Mouse (Mus musculus) bone marrow, adult 2 months (tissue): ENCODE measurements at regions not wholly inside any gene's neighbourhood (a gene's known extent, or its start where the extent isn't known, plus 50 kb on each side); places are given as distances from the start of the nearest gene placed in this dataset.

Source experiments
- CTCF ChIP-seq: fragments of 200-500 bp; IDR thresholded peaks from 2 replicates; pipeline ENCODE4 v1.5.1; 2011; ENCODE audit warnings: low read length, control low read depth; ENCODE audit not compliant: control insufficient read depth, insufficient read depth
- POLR2A ChIP-seq: fragments of 200-500 bp; IDR thresholded peaks from 2 replicates; pipeline ENCODE4 v1.6.1; 2011; ENCODE audit warnings: low read depth, mild to moderate bottlenecking, control low read depth, low read length, borderline replicate concordance; ENCODE audit not compliant: control insufficient read depth

DNA sequence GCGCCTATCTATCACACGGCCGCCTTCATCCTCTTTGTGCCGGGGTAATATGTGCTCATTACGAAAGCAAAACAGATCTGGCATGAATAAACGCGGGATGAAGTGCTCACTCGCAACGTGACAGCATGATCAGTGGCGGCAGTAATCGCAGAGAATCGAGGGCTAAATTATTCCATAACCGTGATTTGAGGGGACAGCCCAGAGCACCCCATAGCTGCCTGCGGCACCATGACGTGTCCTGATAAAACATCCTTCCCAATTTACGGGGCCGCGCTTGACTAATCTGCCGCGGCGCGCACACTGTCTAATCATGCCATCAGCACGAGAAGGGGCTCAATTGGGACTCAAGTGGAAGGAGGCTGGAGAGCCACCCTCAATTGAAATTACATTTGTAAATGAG is 89.2 kb downstream of the Fam53a start:
- TF ChIP-seq CTCF (no peak), POLR2A (no peak)
